Mouse (Mus musculus): ENCODE measurements around the gene Usp24. TPM values are rescaled to one million over a fixed set of nuclear protein-coding genes. Genes with fewer than 3 reads are reported as not detected.
A peak's percentile ranks its signal among the peaks of the same experiment; 100 is the strongest.

The Usp24 gene
- polyA plus RNA-seq, 1 experiment from 2014 or later: 12.6 TPM

DNA sequence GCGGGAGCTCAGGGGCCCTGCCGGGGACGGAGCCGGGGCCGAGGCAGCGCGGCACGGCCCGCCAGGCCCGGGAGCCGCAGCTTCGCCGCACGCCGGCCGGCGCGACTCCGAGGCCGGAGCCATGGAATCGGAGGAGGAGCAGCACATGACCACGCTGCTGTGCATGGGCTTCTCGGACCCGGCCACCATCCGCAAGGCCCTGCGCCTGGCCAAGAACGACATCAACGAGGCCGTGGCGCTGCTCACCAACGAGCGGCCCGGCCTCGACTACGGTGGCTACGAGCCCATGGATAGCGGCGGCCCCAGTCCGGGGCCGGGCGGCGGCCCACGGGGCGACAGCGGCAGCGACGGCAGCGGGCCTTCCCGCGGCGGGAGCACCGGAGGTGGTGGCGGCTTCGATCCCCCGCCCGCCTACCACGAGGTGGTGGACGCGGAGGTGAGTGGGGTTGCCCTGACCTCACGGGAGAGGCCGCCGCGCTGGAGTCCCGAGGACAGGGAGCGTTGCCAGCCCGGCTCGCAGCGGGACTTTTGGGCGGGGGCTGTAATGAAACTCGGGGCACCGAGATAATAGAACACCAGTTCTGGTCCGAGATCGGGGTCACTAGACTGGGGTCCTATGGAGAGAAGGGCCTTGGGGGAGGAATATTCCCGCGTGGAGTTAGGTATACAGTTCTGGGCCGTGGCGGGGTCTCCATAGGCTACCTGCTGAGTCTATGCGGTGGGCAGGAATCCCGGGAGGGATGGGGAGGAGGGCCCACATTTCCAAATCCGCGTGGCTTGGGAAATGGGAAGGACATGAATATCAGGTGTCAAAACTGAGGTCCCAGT lies 552 bp downstream of the Usp24 start:
- peaks cover 25% of the 10 kb centered on the region for H3K4me1 ChIP-seq (ENCODE audit: control insufficient read depth, insufficient read depth, low read length)
- H3K4me3 ChIP-seq (replicated peaks; ENCODE audit: low read depth, low read length): peak overlapping the region; percentile 89
- H3K4me2 ChIP-seq (ENCODE audit: low read length): peak overlapping the region; percentile 68
- peak overlapping the region; percentile 94 for H3K9ac ChIP-seq (replicated peaks; ENCODE audit: low read length)
- ATAC-seq (ENCODE audit: low FRiP score, low TSS enrichment) (peak; percentile 78), DNase-seq (peak; percentile 73)
- H3K27ac ChIP-seq (replicated peaks; ENCODE audit: low read depth, low read length): peak overlapping the region; percentile 96
- no peaks in the 10 kb centered on the region for H3K9me3 ChIP-seq (ENCODE audit: control insufficient read depth, low read length)
- H3K36me3 ChIP-seq (ENCODE audit: control insufficient read depth, insufficient read depth, low read length): no peaks in the 10 kb centered on the region
- H3K27me3 ChIP-seq (ENCODE audit: control insufficient read depth, insufficient read depth, low read length): no peaks in the 10 kb centered on the region
- under 1% methylated on average over 81 of the region's 81 CpGs for WGBS

GRCm38 (mm10) chr4:106317179-106318055 lies 1.4 kb downstream of the Usp24 start:
- peaks cover 25% of the 10 kb centered on the region for H3K4me1 ChIP-seq (ENCODE audit: control insufficient read depth, insufficient read depth, low read length)
- no peaks in the 10 kb centered on the region for H3K9me3 ChIP-seq (ENCODE audit: control insufficient read depth, low read length)
- peak overlapping the region; percentile 89 for H3K4me3 ChIP-seq (replicated peaks; ENCODE audit: low read depth, low read length)
- no peaks in the 10 kb centered on the region for H3K36me3 ChIP-seq (ENCODE audit: control insufficient read depth, insufficient read depth, low read length)
- peak overlapping the region; percentile 68 for H3K4me2 ChIP-seq (ENCODE audit: low read length)
- no peaks in the 10 kb centered on the region for H3K27me3 ChIP-seq (ENCODE audit: control insufficient read depth, insufficient read depth, low read length)
- DNase-seq: peak; percentile 23
- WGBS: 19% methylated on average over 19 of the region's 19 CpGs
- H3K9ac ChIP-seq (replicated peaks; ENCODE audit: low read length): peak overlapping the region; percentile 94
- no peak overlapping the region; the same call in 1 of the 2 replicates for H3K27ac ChIP-seq (replicated peaks; ENCODE audit: low read depth, low read length)
- 0 out of 2 replicates have a peak, but pooled peaks have one; percentile 15 for ATAC-seq (ENCODE audit: low FRiP score, low TSS enrichment)

DNA sequence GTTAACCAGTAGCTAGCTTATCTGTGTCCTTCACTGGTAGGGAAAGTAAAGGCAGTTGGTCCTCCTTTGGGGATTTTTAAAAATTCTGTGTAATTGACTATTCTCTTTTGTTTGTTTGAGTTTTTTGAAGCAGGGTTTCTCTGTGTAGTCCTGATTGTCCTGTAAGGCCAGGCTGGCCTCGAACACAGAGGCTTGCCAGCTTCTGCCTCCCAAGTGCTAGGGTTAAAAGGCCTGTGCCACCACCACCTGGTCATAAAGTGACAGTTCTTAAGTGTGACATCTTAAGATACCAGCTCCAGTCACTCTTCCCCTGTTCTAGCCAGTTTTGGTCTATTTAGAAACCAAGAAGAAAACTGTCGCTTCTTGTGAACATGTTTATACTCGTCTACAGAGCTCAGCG lies 2.2 kb downstream of the Usp24 start:
- Histone ChIP-seq H3K4me2 (ENCODE audit: low read length) (peak overlapping the region; percentile 68), H3K27me3 (ENCODE audit: control insufficient read depth, insufficient read depth, low read length) (no peaks in the 10 kb centered on the region), H3K36me3 (ENCODE audit: control insufficient read depth, insufficient read depth, low read length) (no peaks in the 10 kb centered on the region), H3K9me3 (ENCODE audit: control insufficient read depth, low read length) (no peaks in the 10 kb centered on the region), H3K4me3 (replicated peaks; ENCODE audit: low read depth, low read length) (peak overlapping the region; percentile 89), H3K4me1 (ENCODE audit: control insufficient read depth, insufficient read depth, low read length) (peaks cover 25% of the 10 kb centered on the region), H3K27ac (replicated peaks; ENCODE audit: low read depth, low read length) (no peak overlapping the region), H3K9ac (replicated peaks; ENCODE audit: low read length) (no peak overlapping the region; the same call in 1 of the 2 replicates)
- no peak for ATAC-seq (ENCODE audit: low FRiP score, low TSS enrichment)
- no peak for DNase-seq
- 89% methylated on average over 4 of the region's 4 CpGs for WGBS

- Histone ChIP-seq H3K4me3 (replicated peaks; ENCODE audit: low read depth, low read length) (no peak overlapping the region), H3K9me3 (ENCODE audit: control insufficient read depth, low read length) (no peaks in the 10 kb centered on the region)
- WGBS: 89% methylated on average over 6 of the region's 6 CpGs
These were observed 3.0 kb downstream of the Usp24 start for GRCm38 (mm10) chr4:106318976-106319375.

DNA sequence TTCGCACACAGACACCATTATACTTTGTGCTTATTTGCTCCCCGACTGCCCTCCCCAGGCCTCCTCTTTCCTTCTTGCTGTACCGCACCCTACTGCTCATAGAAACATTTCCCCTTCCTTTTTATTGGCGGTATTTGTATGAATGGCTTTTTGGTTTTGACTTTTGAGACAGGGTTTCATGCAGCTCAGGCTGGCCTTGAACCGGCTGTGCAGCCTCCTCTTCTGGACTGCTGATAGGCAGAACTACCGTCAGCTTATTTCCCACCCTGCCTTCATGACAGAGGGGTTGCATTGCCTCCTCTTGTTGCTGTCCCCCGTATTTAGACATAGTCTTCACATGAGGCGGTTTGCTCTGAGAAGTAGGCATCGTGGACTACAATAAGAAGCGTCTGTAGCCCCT lies 6.8 kb downstream of the Usp24 start:
- ATAC-seq (ENCODE audit: low FRiP score, low TSS enrichment) (no peak), DNase-seq (no peak)
- 89% methylated on average over 10 of the region's 10 CpGs for WGBS
- H3K4me2 ChIP-seq (ENCODE audit: low read length): no peak overlapping the region
- H3K4me3 ChIP-seq (replicated peaks; ENCODE audit: low read depth, low read length): no peak overlapping the region
- peaks cover 18% of the 10 kb centered on the region for H3K4me1 ChIP-seq (ENCODE audit: control insufficient read depth, insufficient read depth, low read length)
- H3K36me3 ChIP-seq (ENCODE audit: control insufficient read depth, insufficient read depth, low read length): no peaks in the 10 kb centered on the region
- no peak overlapping the region for H3K27ac ChIP-seq (replicated peaks; ENCODE audit: low read depth, low read length)
- H3K9me3 ChIP-seq (ENCODE audit: control insufficient read depth, low read length): no peaks in the 10 kb centered on the region
- H3K9ac ChIP-seq (replicated peaks; ENCODE audit: low read length): no peak overlapping the region
- H3K27me3 ChIP-seq (ENCODE audit: control insufficient read depth, insufficient read depth, low read length): no peaks in the 10 kb centered on the region

More at GRCm38 (mm10) chr4:106318976-106319375, 3.0 kb downstream of the Usp24 start:
- Histone ChIP-seq H3K4me1 (ENCODE audit: control insufficient read depth, insufficient read depth, low read length) (peaks cover 25% of the 10 kb centered on the region), H3K36me3 (ENCODE audit: control insufficient read depth, insufficient read depth, low read length) (no peaks in the 10 kb centered on the region), H3K27ac (replicated peaks; ENCODE audit: low read depth, low read length) (no peak overlapping the region), H3K27me3 (ENCODE audit: control insufficient read depth, insufficient read depth, low read length) (no peaks in the 10 kb centered on the region), H3K9ac (replicated peaks; ENCODE audit: low read length) (no peak overlapping the region), H3K4me2 (ENCODE audit: low read length) (no peak overlapping the region)
- ATAC-seq (ENCODE audit: low FRiP score, low TSS enrichment) (no peak), DNase-seq (no peak)

DNA sequence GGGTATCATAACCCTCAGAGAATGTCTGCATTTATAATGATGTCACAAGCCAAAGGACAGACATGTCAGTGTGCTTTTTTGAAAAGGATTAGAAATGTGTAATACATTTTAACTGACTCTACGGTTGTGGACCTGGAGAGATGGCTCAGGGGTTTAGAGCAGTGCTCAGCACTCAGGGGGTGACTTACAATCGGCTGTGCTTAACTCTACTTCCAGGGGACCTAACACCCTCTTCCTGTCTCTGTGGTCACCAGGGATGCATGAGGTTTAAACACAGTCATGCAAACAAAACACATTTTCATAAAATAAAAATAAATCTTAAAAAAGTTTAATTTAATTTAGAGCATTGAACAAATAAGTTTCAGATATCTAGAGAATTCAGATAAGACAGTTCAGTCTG lies 7.3 kb downstream of the Usp24 start:
- no peak overlapping the region for H3K9ac ChIP-seq (replicated peaks; ENCODE audit: low read length)
- no peaks in the 10 kb centered on the region for H3K36me3 ChIP-seq (ENCODE audit: control insufficient read depth, insufficient read depth, low read length)
- no peak overlapping the region for H3K4me3 ChIP-seq (replicated peaks; ENCODE audit: low read depth, low read length)
- ATAC-seq (ENCODE audit: low FRiP score, low TSS enrichment): no peak
- H3K9me3 ChIP-seq (ENCODE audit: control insufficient read depth, low read length): no peaks in the 10 kb centered on the region
- no peaks in the 10 kb centered on the region for H3K27me3 ChIP-seq (ENCODE audit: control insufficient read depth, insufficient read depth, low read length)
- H3K4me2 ChIP-seq (ENCODE audit: low read length): no peak overlapping the region
- WGBS: 64% methylated on average over 2 of the region's 2 CpGs
- H3K27ac ChIP-seq (replicated peaks; ENCODE audit: low read depth, low read length): no peak overlapping the region
- DNase-seq: no peak
- peaks cover 13% of the 10 kb centered on the region for H3K4me1 ChIP-seq (ENCODE audit: control insufficient read depth, insufficient read depth, low read length)

DNA sequence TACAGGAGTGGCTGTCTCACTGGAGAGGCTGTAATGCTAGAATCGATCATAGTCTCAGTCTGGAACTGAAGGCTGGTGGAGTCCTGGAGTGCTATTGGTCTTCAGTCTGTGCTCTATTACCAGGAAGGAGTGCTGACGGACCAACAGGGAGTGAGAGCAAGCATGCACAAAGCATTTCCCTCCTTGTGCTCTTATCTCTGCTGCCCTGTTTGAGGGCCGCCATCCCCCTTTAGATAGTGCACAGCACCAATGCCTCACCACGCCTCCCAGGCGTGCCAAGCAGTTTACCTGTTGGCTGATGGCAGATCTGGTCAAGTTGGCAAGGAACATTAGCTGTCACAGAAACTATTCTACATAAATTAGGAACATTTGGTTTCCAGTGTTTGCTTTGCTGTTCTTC lies 11.4 kb downstream of the Usp24 start:
- Histone ChIP-seq H3K9ac (replicated peaks; ENCODE audit: low read length) (no peak overlapping the region), H3K9me3 (ENCODE audit: control insufficient read depth, low read length) (no peaks in the 10 kb centered on the region), H3K4me2 (ENCODE audit: low read length) (no peak overlapping the region), H3K27me3 (ENCODE audit: control insufficient read depth, insufficient read depth, low read length) (no peaks in the 10 kb centered on the region), H3K4me1 (ENCODE audit: control insufficient read depth, insufficient read depth, low read length) (no peaks in the 10 kb centered on the region), H3K27ac (replicated peaks; ENCODE audit: low read depth, low read length) (no peak overlapping the region), H3K36me3 (ENCODE audit: control insufficient read depth, insufficient read depth, low read length) (no peaks in the 10 kb centered on the region), H3K4me3 (replicated peaks; ENCODE audit: low read depth, low read length) (no peak overlapping the region)
- 95% methylated on average over 5 of the region's 5 CpGs for WGBS
- ATAC-seq (ENCODE audit: low FRiP score, low TSS enrichment) (no peak), DNase-seq (no peak)

DNA sequence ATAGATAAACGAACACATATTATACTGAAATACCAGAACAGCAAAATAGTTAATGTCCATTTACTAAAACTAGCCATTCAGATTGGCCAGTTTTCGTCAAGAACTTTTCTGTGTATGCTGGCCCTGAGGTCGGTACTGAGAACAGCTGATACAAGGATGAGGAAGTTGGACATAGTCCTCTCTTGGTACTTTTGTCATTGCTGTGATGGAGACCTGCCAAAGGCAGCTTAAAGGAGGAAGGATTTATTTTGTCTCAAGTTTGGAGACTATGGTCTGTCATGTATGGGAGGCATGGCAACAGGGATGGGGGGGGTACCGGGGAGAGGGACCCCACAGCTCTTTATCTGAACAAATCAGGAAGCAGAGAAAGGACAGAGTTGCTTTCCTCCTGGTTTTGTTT lies 12.7 kb downstream of the Usp24 start:
- 93% methylated on average over 4 of the region's 4 CpGs for WGBS
- DNase-seq: no peak
- no peak overlapping the region for H3K4me2 ChIP-seq (ENCODE audit: low read length)
- no peak overlapping the region for H3K9ac ChIP-seq (replicated peaks; ENCODE audit: low read length)
- no peaks in the 10 kb centered on the region for H3K27me3 ChIP-seq (ENCODE audit: control insufficient read depth, insufficient read depth, low read length)
- H3K36me3 ChIP-seq (ENCODE audit: control insufficient read depth, insufficient read depth, low read length): no peaks in the 10 kb centered on the region
- H3K9me3 ChIP-seq (ENCODE audit: control insufficient read depth, low read length): no peaks in the 10 kb centered on the region
- ATAC-seq (ENCODE audit: low FRiP score, low TSS enrichment): no peak
- no peak overlapping the region for H3K4me3 ChIP-seq (replicated peaks; ENCODE audit: low read depth, low read length)
- no peak overlapping the region for H3K27ac ChIP-seq (replicated peaks; ENCODE audit: low read depth, low read length)
- H3K4me1 ChIP-seq (ENCODE audit: control insufficient read depth, insufficient read depth, low read length): no peaks in the 10 kb centered on the region

Measured in midbrain, embryonic 14.5 days (tissue).